Mouse (Mus musculus): Measurements from ENCODE around the gene 4930432M17Rik.

DNA sequence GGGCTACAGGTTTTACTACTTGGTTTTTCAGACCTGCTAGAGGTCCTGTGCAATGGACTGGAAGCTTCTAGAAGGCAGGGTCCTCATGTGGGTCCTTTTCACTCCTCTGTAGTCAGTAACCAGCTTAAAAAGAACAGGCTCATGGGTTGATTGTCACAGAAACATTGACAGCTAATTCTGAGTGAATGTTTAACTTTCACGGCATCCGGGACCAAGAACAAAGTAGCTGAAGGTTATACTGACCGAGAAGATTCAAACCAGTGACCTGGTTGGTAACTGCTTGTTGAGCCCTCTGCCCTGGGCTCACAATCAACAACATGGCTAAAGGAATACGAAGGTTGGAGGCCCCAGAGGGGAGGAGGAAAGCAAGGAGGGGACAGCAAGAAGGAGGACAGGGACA, 14.4 kb downstream of the 4930432M17Rik start:
- TF ChIP-seq CTCF (IDR thresholded peaks at IDR 0.05; ENCODE audit: low read depth, low read length) (no peak), POLR2A (IDR thresholded peaks at IDR 0.05; ENCODE audit: insufficient read depth, low read length) (no peak)

All from ES-Bruce4 (cell line).